Mouse (Mus musculus): ENCODE results near the gene Bend4. TPM values are rescaled to one million over a fixed set of nuclear protein-coding genes. Genes with fewer than 3 reads are reported as not detected.

Gene Bend4
- polyA plus RNA-seq, 1 experiment from 2014 or later: 16.0 TPM

DNA sequence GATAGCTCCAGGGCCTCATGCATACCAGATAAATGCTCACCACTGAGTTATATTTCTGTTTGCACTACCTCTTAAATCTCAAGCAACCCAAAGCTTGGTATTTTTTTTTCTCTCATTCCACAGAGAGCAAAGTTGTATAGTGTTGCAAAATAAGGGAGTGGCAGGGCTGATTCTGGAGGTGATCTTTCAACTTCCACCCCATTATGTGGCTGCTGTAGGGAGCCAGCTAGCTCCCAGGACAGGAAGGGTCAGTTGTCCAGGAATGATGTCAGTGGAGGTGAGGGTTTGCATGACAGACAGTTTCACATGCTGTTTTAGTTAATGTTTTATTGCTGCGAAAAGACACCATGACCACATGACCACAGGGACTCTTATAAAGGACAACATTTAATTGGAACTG is 26.2 kb upstream of the Bend4 start:
- WGBS: 82% methylated on average over 1 of the region's 1 CpGs
- ATAC-seq (ENCODE audit: insufficient number of reproducible peaks, low FRiP score, low TSS enrichment, low read depth) (no peak), DNase-seq (ENCODE audit: low spot score) (no peak)
- Histone ChIP-seq H3K9me3 (ENCODE audit: control insufficient read depth, low read length) (no peaks in the 10 kb centered on the region), H3K36me3 (ENCODE audit: control insufficient read depth, insufficient read depth, low read length) (no peaks in the 10 kb centered on the region), H3K4me3 (ENCODE audit: low read depth, low read length) (no peak overlapping the region), H3K9ac (ENCODE audit: low read length) (no peak overlapping the region), H3K4me1 (ENCODE audit: control insufficient read depth, insufficient read depth, low read length) (no peaks in the 10 kb centered on the region), H3K4me2 (ENCODE audit: low read depth, severe bottlenecking) (no peak overlapping the region), H3K27me3 (ENCODE audit: control insufficient read depth, insufficient read depth, low read length) (no peaks in the 10 kb centered on the region), H3K27ac (replicated peaks; ENCODE audit: low read depth, low read length) (no peak overlapping the region)

DNA sequence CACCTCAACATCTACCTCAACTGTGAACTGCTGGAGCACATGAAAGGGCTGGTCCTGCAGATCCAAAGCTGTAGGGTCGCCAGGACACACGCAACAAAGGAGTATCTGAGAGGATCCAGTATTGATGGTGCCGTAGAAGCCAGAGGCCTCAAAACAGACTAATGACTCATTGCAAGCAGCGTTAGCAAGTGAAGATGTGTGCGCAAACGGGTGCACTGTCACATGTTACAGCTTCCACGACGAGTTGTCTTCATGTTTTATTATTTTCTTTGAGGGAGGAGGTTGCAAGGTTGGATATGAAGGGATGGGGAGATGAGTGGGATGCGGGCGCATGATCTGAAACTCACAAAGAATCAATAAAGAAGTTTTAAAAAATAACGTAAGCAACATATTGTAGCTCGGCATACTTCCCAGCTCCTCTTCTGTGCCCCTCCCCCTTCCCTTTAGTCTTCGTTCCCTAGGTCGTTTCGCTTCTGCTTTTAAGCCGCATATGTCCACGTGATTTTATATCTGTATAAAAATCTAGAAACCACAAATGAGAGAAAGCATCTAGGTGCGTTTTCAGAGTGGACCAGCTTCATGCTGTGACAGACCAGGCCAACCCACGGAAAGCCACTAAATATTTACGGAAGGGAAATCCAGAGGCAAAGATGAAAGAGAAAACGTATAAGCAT is 22.0 kb upstream of the Bend4 start:
- ATAC-seq (ENCODE audit: insufficient number of reproducible peaks, low FRiP score, low TSS enrichment, low read depth) (no peak), DNase-seq (ENCODE audit: low spot score) (no peak)
- Histone ChIP-seq H3K9me3 (ENCODE audit: control insufficient read depth, low read length) (no peaks in the 10 kb centered on the region), H3K4me1 (ENCODE audit: control insufficient read depth, insufficient read depth, low read length) (no peaks in the 10 kb centered on the region), H3K4me3 (ENCODE audit: low read depth, low read length) (no peak overlapping the region), H3K4me2 (ENCODE audit: low read depth, severe bottlenecking) (no peak overlapping the region), H3K9ac (ENCODE audit: low read length) (no peak overlapping the region), H3K36me3 (ENCODE audit: control insufficient read depth, insufficient read depth, low read length) (no peaks in the 10 kb centered on the region), H3K27ac (replicated peaks; ENCODE audit: low read depth, low read length) (no peak overlapping the region), H3K27me3 (ENCODE audit: control insufficient read depth, insufficient read depth, low read length) (no peaks in the 10 kb centered on the region)
- 86% methylated on average over 21 of the region's 21 CpGs for WGBS

DNA sequence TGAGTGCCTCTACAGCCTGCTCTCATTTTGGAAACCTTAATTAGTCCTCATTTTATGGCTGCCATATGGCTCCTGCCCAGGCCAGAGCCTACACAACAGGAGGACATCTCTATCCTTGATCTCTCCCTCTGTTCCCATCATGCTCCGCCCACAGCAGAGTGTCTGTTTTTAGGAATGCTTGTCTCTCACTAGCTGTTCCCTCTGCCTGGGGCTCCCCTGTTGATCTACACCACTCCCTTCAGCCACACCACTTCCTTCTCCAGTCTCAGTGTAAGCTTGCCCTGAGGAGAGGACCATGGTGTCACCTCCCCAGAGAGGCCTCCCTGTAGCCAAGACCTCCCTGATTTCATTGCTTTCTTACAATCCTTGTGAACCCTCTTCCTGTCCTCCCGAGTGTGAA is 18.4 kb upstream of the Bend4 start:
- DNase-seq (ENCODE audit: low spot score): no peak
- 38% methylated on average over 2 of the region's 2 CpGs for WGBS
- H3K4me3 ChIP-seq (ENCODE audit: low read depth, low read length): no peak overlapping the region
- H3K27me3 ChIP-seq (ENCODE audit: control insufficient read depth, insufficient read depth, low read length): no peaks in the 10 kb centered on the region
- no peaks in the 10 kb centered on the region for H3K36me3 ChIP-seq (ENCODE audit: control insufficient read depth, insufficient read depth, low read length)
- no peak overlapping the region for H3K9ac ChIP-seq (ENCODE audit: low read length)
- no peak overlapping the region for H3K4me2 ChIP-seq (ENCODE audit: low read depth, severe bottlenecking)
- H3K27ac ChIP-seq (replicated peaks; ENCODE audit: low read depth, low read length): no peak overlapping the region
- H3K4me1 ChIP-seq (ENCODE audit: control insufficient read depth, insufficient read depth, low read length): 0 out of 2 replicates have a peak, but pooled peaks cover 3% of the 10 kb centered on the region
- no peak for ATAC-seq (ENCODE audit: insufficient number of reproducible peaks, low FRiP score, low TSS enrichment, low read depth)
- no peaks in the 10 kb centered on the region for H3K9me3 ChIP-seq (ENCODE audit: control insufficient read depth, low read length)

- H3K4me1 ChIP-seq (ENCODE audit: control insufficient read depth, insufficient read depth, low read length): 0 out of 2 replicates have a peak, but pooled peaks cover 3% of the 10 kb centered on the region
- H3K27ac ChIP-seq (replicated peaks; ENCODE audit: low read depth, low read length): no peak overlapping the region
- no peaks in the 10 kb centered on the region for H3K36me3 ChIP-seq (ENCODE audit: control insufficient read depth, insufficient read depth, low read length)
- WGBS: 34% methylated on average over 17 of the region's 17 CpGs
- no peaks in the 10 kb centered on the region for H3K27me3 ChIP-seq (ENCODE audit: control insufficient read depth, insufficient read depth, low read length)
- no peak overlapping the region for H3K4me3 ChIP-seq (ENCODE audit: low read depth, low read length)
- no peak for ATAC-seq (ENCODE audit: insufficient number of reproducible peaks, low FRiP score, low TSS enrichment, low read depth)
- no peaks in the 10 kb centered on the region for H3K9me3 ChIP-seq (ENCODE audit: control insufficient read depth, low read length)
- H3K4me2 ChIP-seq (ENCODE audit: low read depth, severe bottlenecking): no peak overlapping the region
- no peak for DNase-seq (ENCODE audit: low spot score)
- H3K9ac ChIP-seq (ENCODE audit: low read length): no peak overlapping the region
Measured at GRCm38 (mm10) chr5:67444217-67445050, 16.3 kb upstream of the Bend4 start.

DNA sequence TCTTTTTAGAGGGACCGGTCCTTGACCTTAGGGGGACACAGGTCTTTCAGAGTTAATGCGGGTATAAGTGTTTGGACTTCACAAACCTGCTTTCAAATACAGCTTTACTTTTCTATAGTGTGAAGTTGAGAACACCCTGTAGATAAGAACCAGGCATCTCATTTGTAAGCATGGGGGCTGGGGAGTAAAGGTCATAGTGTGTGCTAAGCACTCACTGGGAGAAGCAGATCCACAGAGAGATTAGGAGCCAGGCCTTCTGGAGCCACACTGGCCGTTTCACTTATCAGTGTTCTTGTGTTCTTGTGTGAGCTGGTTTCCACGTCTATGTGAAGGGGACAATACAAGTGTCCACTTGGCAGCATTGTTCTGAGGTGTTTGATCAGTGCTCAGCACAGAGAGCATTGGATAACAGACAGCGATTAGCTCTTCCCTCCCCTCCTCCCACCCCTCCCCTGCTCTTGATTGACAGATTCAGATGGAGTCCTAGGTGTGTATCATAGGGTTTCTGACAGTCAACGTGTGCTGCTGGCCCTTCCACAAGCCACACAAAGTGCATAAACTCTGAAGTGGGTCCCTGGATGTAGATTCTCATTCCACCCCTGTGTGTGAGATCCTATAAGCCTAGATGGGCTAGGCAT is 14.8 kb upstream of the Bend4 start:
- 47% methylated on average over 6 of the region's 6 CpGs for WGBS
- Histone ChIP-seq H3K27me3 (ENCODE audit: control insufficient read depth, insufficient read depth, low read length) (no peaks in the 10 kb centered on the region), H3K9me3 (ENCODE audit: control insufficient read depth, low read length) (no peaks in the 10 kb centered on the region), H3K4me3 (ENCODE audit: low read depth, low read length) (no peak overlapping the region), H3K9ac (ENCODE audit: low read length) (no peak overlapping the region), H3K36me3 (ENCODE audit: control insufficient read depth, insufficient read depth, low read length) (no peaks in the 10 kb centered on the region), H3K4me2 (ENCODE audit: low read depth, severe bottlenecking) (no peak overlapping the region), H3K27ac (replicated peaks; ENCODE audit: low read depth, low read length) (no peak overlapping the region), H3K4me1 (ENCODE audit: control insufficient read depth, insufficient read depth, low read length) (0 out of 2 replicates have a peak, but pooled peaks cover 3% of the 10 kb centered on the region)
- no peak for DNase-seq (ENCODE audit: low spot score)
- ATAC-seq (ENCODE audit: insufficient number of reproducible peaks, low FRiP score, low TSS enrichment, low read depth): no peak

GRCm38 (mm10) chr5:67440563-67440962 is 12.5 kb upstream of the Bend4 start:
- H3K27ac ChIP-seq (replicated peaks; ENCODE audit: low read depth, low read length): no peak overlapping the region
- no peak overlapping the region for H3K4me2 ChIP-seq (ENCODE audit: low read depth, severe bottlenecking)
- 0 out of 2 replicates have a peak, but pooled peaks cover 3% of the 10 kb centered on the region for H3K4me1 ChIP-seq (ENCODE audit: control insufficient read depth, insufficient read depth, low read length)
- no peak overlapping the region for H3K4me3 ChIP-seq (ENCODE audit: low read depth, low read length)
- no peaks in the 10 kb centered on the region for H3K36me3 ChIP-seq (ENCODE audit: control insufficient read depth, insufficient read depth, low read length)
- no peak for ATAC-seq (ENCODE audit: insufficient number of reproducible peaks, low FRiP score, low TSS enrichment, low read depth)
- DNase-seq (ENCODE audit: low spot score): no peak
- H3K27me3 ChIP-seq (ENCODE audit: control insufficient read depth, insufficient read depth, low read length): no peaks in the 10 kb centered on the region
- no peaks in the 10 kb centered on the region for H3K9me3 ChIP-seq (ENCODE audit: control insufficient read depth, low read length)
- WGBS: 88% methylated on average over 8 of the region's 8 CpGs
- no peak overlapping the region for H3K9ac ChIP-seq (ENCODE audit: low read length)

- 57% methylated on average over 2 of the region's 2 CpGs for WGBS
- H3K9me3 ChIP-seq (ENCODE audit: control insufficient read depth, low read length): no peaks in the 10 kb centered on the region
- H3K27ac ChIP-seq (replicated peaks; ENCODE audit: low read depth, low read length): no peak overlapping the region
- H3K36me3 ChIP-seq (ENCODE audit: control insufficient read depth, insufficient read depth, low read length): no peaks in the 10 kb centered on the region
- H3K27me3 ChIP-seq (ENCODE audit: control insufficient read depth, insufficient read depth, low read length): no peaks in the 10 kb centered on the region
- no peak overlapping the region for H3K4me2 ChIP-seq (ENCODE audit: low read depth, severe bottlenecking)
- H3K9ac ChIP-seq (ENCODE audit: low read length): no peak overlapping the region
- DNase-seq (ENCODE audit: low spot score) (no peak), ATAC-seq (ENCODE audit: insufficient number of reproducible peaks, low FRiP score, low TSS enrichment, low read depth) (no peak)
- no peak overlapping the region for H3K4me3 ChIP-seq (ENCODE audit: low read depth, low read length)
- no peaks in the 10 kb centered on the region for H3K4me1 ChIP-seq (ENCODE audit: control insufficient read depth, insufficient read depth, low read length)
Measured at GRCm38 (mm10) chr5:67437403-67437802, 9.3 kb upstream of the Bend4 start.

All from limb, embryonic 11.5 days (tissue).